8 mouse cellular contexts compared by ENCODE assay signal in genomic region chr3:135469974-135470373, GRCm38 (mm10). TPM values are rescaled to one million over a fixed set of nuclear protein-coding genes. Genes with fewer than 3 reads are reported as not detected.
DNase-seq lines count a peak whose midpoint lies in the region; ATAC-seq and TF ChIP-seq lines count a peak whose summit lies in the region.

No protein-coding gene starts in this region.

- TF ChIP-seq POLR2A in kidney, adult 2 months (IDR thresholded peaks at IDR 0.05; ENCODE audit: low read depth, low read length), result no peak

- H3K9ac ChIP-seq in forebrain, embryonic 15.5 days (replicated peaks), result no peak overlapping the region
- H3K9ac ChIP-seq in forebrain, embryonic 12.5 days, result no peak overlapping the region
- H3K9ac ChIP-seq in limb, embryonic 13.5 days, result no peak overlapping the region

- peaks cover 8% of the 10 kb centered on the region for H3K4me1 ChIP-seq in forebrain, embryonic 15.5 days
- H3K4me1 ChIP-seq in forebrain, embryonic 12.5 days, result no peaks in the 10 kb centered on the region
- peaks cover 3% of the 10 kb centered on the region; the same call in 1 of the 2 replicates for H3K4me1 ChIP-seq in kidney, adult 2 months (ENCODE audit: control insufficient read depth, insufficient read depth, low read length)
- peaks cover 18% of the 10 kb centered on the region for H3K4me1 ChIP-seq in limb, embryonic 13.5 days

- WGBS in forebrain, embryonic 15.5 days, result 47% methylated on average over 4 of the region's 4 CpGs
- WGBS in forebrain, embryonic 12.5 days, result 54% methylated on average over 4 of the region's 4 CpGs
- whole genome bisulfite sequencing in kidney, adult 2 months, result 16% methylated on average over 4 of the region's 4 CpGs
- 28% methylated on average over 4 of the region's 4 CpGs for WGBS in limb, embryonic 13.5 days

- ATAC-seq in forebrain, embryonic 15.5 days (replicated peaks), result peak; percentile 72; the same call in 1 of the 2 replicates
- ATAC-seq in forebrain, embryonic 12.5 days (ENCODE audit: low FRiP score), result no peak
- peak; percentile 88 for ATAC-seq in frontal cortex, adult (ENCODE audit: low TSS enrichment)
- peak; percentile 80 for ATAC-seq in limb, embryonic 13.5 days (ENCODE audit: low FRiP score, low read depth)

- H3K4me2 ChIP-seq in forebrain, embryonic 15.5 days (replicated peaks), result no peak overlapping the region
- no peak overlapping the region for H3K4me2 ChIP-seq in forebrain, embryonic 12.5 days
- no peak overlapping the region for H3K4me2 ChIP-seq in limb, embryonic 13.5 days (replicated peaks)

- no peak overlapping the region for H3K27ac ChIP-seq in forebrain, embryonic 15.5 days (replicated peaks)
- no peak overlapping the region for H3K27ac ChIP-seq in forebrain, embryonic 12.5 days
- H3K27ac ChIP-seq in kidney, adult 2 months (ENCODE audit: insufficient read depth, low read depth, low read length), result 0 out of 2 replicates have a peak overlapping the region, but pooled peaks have one; percentile 50
- peak overlapping the region; percentile 64 for H3K27ac ChIP-seq in limb, embryonic 13.5 days

- H3K36me3 ChIP-seq in forebrain, embryonic 15.5 days, result peaks cover 14% of the 10 kb centered on the region; the same call in 1 of the 2 replicates
- H3K36me3 ChIP-seq in forebrain, embryonic 12.5 days (replicated peaks), result peaks cover 9% of the 10 kb centered on the region; the same call in 1 of the 2 replicates
- H3K36me3 ChIP-seq in kidney, adult 2 months (ENCODE audit: control insufficient read depth, insufficient read depth, low read length), result no peaks in the 10 kb centered on the region; the same call in 1 of the 2 replicates
- peaks cover 8% of the 10 kb centered on the region for H3K36me3 ChIP-seq in limb, embryonic 13.5 days

- no peak for TF ChIP-seq CTCF in kidney, adult 2 months (conservative IDR thresholded peaks at IDR 0.05; ENCODE audit: insufficient read depth, insufficient read length, low read depth, low read length)

- H3K9me3 ChIP-seq in forebrain, embryonic 15.5 days, result no peaks in the 10 kb centered on the region
- no peaks in the 10 kb centered on the region for H3K9me3 ChIP-seq in forebrain, embryonic 12.5 days
- no peaks in the 10 kb centered on the region for H3K9me3 ChIP-seq in limb, embryonic 13.5 days

- peak; percentile 83 for DNase-seq in adrenal gland, adult 8-10 months
- peak; percentile 89 for DNase-seq in kidney, adult 2 months
- peak; percentile 35 for DNase-seq in ovary, postnatal 36 days (ENCODE audit: low spot score)
- DNase-seq in spleen, postnatal 14 days (ENCODE audit: low spot score in 2 of 2), result no peak

- H3K27me3 ChIP-seq in forebrain, embryonic 15.5 days, result no peaks in the 10 kb centered on the region
- H3K27me3 ChIP-seq in forebrain, embryonic 12.5 days, result no peaks in the 10 kb centered on the region
- no peaks in the 10 kb centered on the region for H3K27me3 ChIP-seq in kidney, adult 2 months (replicated peaks; ENCODE audit: control insufficient read depth, insufficient read depth, low read length)
- no peaks in the 10 kb centered on the region for H3K27me3 ChIP-seq in limb, embryonic 13.5 days

- H3K4me3 ChIP-seq in forebrain, embryonic 15.5 days, result no peak overlapping the region
- H3K4me3 ChIP-seq in forebrain, embryonic 12.5 days (replicated peaks), result no peak overlapping the region
- H3K4me3 ChIP-seq in kidney, adult 2 months (ENCODE audit: insufficient read depth, low read depth, low read length), result no peak overlapping the region
- no peak overlapping the region for H3K4me3 ChIP-seq in limb, embryonic 13.5 days

RNA-seq across cellular contexts. Expression of gene Manba, which starts 15.4 kb away (rescaled TPM):
- 3.3 and 3.9 TPM in 2 replicates for polyA plus RNA-seq in forebrain, embryonic 15.5 days (2015; fragmentation: Nextera tagmentation; extraction: Ambion mirVana)
- 3.6 and 4.6 TPM in 2 replicates for polyA plus RNA-seq in forebrain, embryonic 12.5 days (2016; fragmentation: Nextera tagmentation; extraction: Ambion mirVana)
- total RNA-seq in adrenal gland, adult 8-10 months (2022), result 10 to 100 TPM; 13.9 to 27.8 (median 18.3) TPM
- 23.6 and 25.8 TPM in 2 replicates for polyA plus RNA-seq in kidney, adult 2 months (2012; rRNA removed)
- 5.5 and 5.7 TPM in 2 replicates for polyA plus RNA-seq in limb, embryonic 13.5 days (2015; fragmentation: Nextera tagmentation; extraction: Ambion mirVana)

RNA-seq across cellular contexts. Expression of gene Ube2d3, which starts 32.0 kb away (rescaled TPM):
- polyA plus RNA-seq in forebrain, embryonic 15.5 days (2015; fragmentation: Nextera tagmentation; extraction: Ambion mirVana), result 384 and 388 TPM in 2 replicates
- polyA plus RNA-seq in forebrain, embryonic 12.5 days (2016; fragmentation: Nextera tagmentation; extraction: Ambion mirVana), result 519 and 542 TPM in 2 replicates
- 100 to 1,000 TPM; 299 to 393 (median 336) TPM for total RNA-seq in adrenal gland, adult 8-10 months (2022)
- 307 and 333 TPM in 2 replicates for polyA plus RNA-seq in kidney, adult 2 months (2012; rRNA removed)
- polyA plus RNA-seq in limb, embryonic 13.5 days (2015; fragmentation: Nextera tagmentation; extraction: Ambion mirVana), result 506 and 507 TPM in 2 replicates

RNA-seq across cellular contexts. Expression of gene Cisd2, which starts 46.2 kb away (rescaled TPM):
- 65.4 and 71.4 TPM in 2 replicates for polyA plus RNA-seq in forebrain, embryonic 15.5 days (2015; fragmentation: Nextera tagmentation; extraction: Ambion mirVana)
- 92.3 and 93.0 TPM in 2 replicates for polyA plus RNA-seq in forebrain, embryonic 12.5 days (2016; fragmentation: Nextera tagmentation; extraction: Ambion mirVana)
- 10 to 100 TPM; 30.2 to 34.4 (median 32.5) TPM for total RNA-seq in adrenal gland, adult 8-10 months (2022)
- 28.7 and 33.5 TPM in 2 replicates for polyA plus RNA-seq in kidney, adult 2 months (2012; rRNA removed)
- 66.8 and 67.7 TPM in 2 replicates for polyA plus RNA-seq in limb, embryonic 13.5 days (2015; fragmentation: Nextera tagmentation; extraction: Ambion mirVana)

Comparison
In these comparisons a context has a peak if more than half of its experiments do, and no peak if none do; other contexts are left out.
1. H3K27ac ChIP-seq: peak in kidney, adult 2 months (single experiment) and limb, embryonic 13.5 days (single experiment); none in forebrain, embryonic 15.5 days (single experiment) and forebrain, embryonic 12.5 days (single experiment).
2. DNase-seq: peak in adrenal gland, adult 8-10 months (single experiment), kidney, adult 2 months (single experiment) and ovary, postnatal 36 days (single experiment); none in spleen, postnatal 14 days (0 of 2).